Mouse (Mus musculus) E14TG2a.4 (cell line): Measurements from ENCODE around the gene P2rx1.

Experiments
- CTCF ChIP-seq: conservative IDR thresholded peaks from 2 replicates; pipeline ENCODE4 v1.5.1; 2014; ENCODE audit warnings: low read length
- NANOG ChIP-seq: IDR thresholded peaks from 2 replicates; pipeline ENCODE4 v1.6.1; 2014; ENCODE audit warnings: borderline replicate concordance, low read length, mixed read lengths
- POU5F1 ChIP-seq: IDR thresholded peaks from 2 replicates; pipeline ENCODE4 v1.6.1; 2014; ENCODE audit warnings: low read length, borderline replicate concordance

- TF ChIP-seq CTCF (no peak), POU5F1 (no peak), NANOG (no peak)
These were observed 28.1 kb downstream of the P2rx1 start for GRCm38 (mm10) chr11:73026961-73027360.
